Mouse (Mus musculus): ENCODE results near the gene Osm. TPM values are rescaled to one million over a fixed set of nuclear protein-coding genes. Genes with fewer than 3 reads are reported as not detected.
A peak's percentile ranks its signal among the peaks of the same experiment; 100 is the strongest.

Gene Osm
- total RNA-seq (2021), result under 1 TPM in 1 of 2 experiments, not detected in 1; 0.30 TPM

GRCm38 (mm10) chr11:4235665-4236545 lies at the start of gene Osm:
Gene Osm (plus strand): TSS chr11:4236420.
- intact Hi-C loops (cut with DNase I), result no loop called here
- no peak for DNase-seq

- intact Hi-C loops (cut with DNase I), result no loop called here
- DNase-seq, result peak; percentile 99
Observed at GRCm38 (mm10) chr11:4186486-4187317, 49.5 kb upstream of the Osm start, which contains the start of gene Tbc1d10a. Gene Tbc1d10a (plus strand): TSS chr11:4186789.

DNA sequence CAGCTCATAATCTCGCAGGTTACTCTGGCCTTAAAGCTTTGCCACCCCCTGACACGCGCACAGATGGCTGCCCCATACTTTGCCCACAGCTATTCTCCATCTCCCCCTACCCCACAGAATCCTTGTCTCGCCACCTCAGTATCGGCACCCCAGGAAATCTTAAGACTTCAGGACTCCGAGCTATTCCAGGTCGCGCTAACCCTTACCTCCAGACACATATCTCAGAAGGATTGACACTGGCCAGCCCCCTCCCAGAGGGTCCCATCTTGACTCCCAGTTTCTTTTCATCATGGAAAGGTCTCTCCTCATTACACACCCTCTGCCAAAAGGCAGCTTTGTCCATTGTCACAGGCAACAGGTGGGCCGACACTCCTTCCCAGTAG lies 48.9 kb upstream of the Osm start:
- peak; percentile 10 for DNase-seq
- intact Hi-C loops (cut with DNase I), result no loop called here

DNA sequence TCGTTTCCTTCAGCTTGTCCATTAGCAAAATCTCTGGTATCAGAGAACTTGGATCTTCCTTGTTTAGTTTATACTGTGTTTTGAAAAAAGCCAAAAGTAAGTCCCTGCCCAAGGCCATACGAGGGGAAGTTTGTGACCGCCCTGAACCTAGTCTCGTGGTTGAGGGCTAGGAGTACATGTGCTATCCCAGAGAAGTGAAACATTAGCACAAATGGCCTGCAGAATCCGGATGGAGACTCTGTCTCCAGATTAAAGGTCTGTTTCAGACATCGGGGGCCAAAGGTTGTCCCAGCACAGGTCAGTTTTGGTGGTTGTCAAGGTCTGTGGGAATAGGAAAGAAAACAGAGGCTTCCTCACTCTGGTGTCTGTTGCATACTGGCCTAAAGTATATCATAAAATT lies 47.0 kb upstream of the Osm start:
- no peak for DNase-seq
- intact Hi-C loops (cut with DNase I), result no loop called here

GRCm38 (mm10) chr11:4190677-4191076 lies 45.5 kb upstream of the Osm start:
- DNase-seq, result no peak
- intact Hi-C loops (cut with DNase I), result no loop called here

DNA sequence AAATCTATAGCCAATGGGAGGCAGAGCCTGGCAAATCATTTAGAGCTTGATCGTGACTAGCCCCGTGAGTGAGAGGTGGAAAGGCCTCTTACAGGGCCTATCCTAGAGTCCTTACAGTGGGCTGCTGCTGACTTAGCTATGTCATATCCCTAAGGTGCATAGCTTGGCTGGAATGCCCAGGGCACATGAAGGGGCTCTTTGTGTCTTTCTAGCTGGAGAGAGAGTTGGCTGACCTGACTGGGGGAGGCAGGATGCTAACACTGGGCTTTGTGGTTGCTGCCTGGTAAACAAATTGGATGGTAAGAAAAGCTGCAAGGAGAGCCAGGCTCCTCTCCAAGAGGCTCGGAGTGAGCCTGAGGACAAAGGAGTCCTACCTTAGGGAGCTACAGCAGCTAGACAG lies 43.5 kb upstream of the Osm start:
- no peak for DNase-seq
- intact Hi-C loops (cut with DNase I), result no loop called here

- intact Hi-C loops (cut with DNase I), result no loop called here
- no peak for DNase-seq
Observed at GRCm38 (mm10) chr11:4193420-4193819, 42.8 kb upstream of the Osm start.

GRCm38 (mm10) chr11:4195597-4196031 lies 40.6 kb upstream of the Osm start:
- DNase-seq, result no peak
- intact Hi-C loops (cut with DNase I), result no loop called here

DNA sequence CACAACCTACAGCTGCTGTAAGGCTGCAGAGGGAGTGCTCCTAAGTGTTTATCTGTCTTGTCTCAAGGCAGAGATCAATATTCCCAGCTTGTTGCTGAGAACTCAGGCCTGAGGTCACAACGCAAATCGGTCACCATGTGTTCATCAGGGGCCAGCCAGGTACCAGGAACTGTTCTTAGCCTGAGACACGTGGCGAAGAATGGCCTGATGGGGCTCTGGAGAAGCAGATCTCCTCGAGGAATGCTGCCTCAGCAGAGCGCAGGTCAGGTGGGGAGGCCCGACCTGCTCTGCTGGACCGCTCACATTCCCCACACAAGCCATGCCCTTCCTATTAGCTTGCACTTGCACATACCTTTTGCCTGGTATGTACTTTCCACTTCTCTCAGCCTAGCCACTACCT lies 39.6 kb upstream of the Osm start:
- intact Hi-C loops (cut with DNase I), result no loop called here
- DNase-seq, result no peak

DNA sequence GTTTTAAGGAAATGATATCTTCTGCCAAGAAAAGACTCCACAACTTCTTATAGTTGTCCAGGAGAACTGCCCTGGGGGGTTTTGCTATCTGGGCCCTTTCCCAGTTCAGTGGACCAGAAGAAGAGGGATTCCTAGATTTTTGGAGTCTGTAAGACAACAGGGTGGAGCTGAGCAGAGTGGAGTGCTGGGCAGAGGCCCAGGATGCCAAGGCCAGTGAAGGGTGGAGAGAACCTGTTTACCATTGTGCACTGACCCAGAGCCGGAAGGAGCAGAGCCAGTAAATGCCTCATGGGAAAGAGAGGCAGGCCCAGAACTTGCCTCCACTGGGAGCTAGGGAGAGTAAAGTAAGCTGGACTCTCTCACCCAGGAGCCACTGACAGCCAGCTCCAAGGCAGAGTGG lies 38.5 kb upstream of the Osm start:
- intact Hi-C loops (cut with DNase I), result no loop called here
- no peak for DNase-seq

DNA sequence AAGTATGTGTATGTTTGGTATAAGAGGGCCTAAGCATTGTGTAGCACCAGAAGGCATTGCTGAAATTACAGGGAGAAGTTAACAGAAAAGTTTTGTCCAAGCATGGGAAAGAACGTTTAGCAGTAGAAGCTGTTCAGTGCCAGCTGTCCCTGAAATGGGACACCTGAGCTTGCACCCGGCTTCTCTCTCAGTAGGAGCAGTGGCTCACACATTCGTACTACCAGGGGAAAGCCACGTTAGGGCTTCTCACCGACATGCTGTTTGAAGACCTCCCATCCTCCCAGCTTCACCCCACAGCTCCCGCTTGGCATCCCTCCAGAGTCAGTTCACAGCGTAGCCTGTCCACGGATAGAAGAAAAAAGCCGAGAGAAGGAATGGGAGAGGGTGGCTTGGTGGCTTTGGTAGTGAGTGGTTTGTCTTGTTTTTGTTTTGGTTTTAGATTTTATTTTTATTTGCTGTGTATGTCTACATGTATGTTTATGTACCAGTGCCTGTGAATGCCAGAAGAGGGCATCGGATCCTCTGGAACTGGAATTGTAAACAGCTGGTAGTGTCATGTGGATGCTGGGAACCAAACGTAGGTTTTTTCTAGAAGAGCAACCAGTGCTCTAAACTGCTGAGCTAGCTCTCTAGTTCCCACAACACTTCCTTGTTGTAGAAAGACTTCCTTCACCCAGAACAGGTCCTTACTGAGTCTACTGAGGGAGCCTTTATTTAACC lies 34.1 kb upstream of the Osm start:
- DNase-seq, result peak; percentile 33
- intact Hi-C loops (cut with DNase I), result no loop called here

DNA sequence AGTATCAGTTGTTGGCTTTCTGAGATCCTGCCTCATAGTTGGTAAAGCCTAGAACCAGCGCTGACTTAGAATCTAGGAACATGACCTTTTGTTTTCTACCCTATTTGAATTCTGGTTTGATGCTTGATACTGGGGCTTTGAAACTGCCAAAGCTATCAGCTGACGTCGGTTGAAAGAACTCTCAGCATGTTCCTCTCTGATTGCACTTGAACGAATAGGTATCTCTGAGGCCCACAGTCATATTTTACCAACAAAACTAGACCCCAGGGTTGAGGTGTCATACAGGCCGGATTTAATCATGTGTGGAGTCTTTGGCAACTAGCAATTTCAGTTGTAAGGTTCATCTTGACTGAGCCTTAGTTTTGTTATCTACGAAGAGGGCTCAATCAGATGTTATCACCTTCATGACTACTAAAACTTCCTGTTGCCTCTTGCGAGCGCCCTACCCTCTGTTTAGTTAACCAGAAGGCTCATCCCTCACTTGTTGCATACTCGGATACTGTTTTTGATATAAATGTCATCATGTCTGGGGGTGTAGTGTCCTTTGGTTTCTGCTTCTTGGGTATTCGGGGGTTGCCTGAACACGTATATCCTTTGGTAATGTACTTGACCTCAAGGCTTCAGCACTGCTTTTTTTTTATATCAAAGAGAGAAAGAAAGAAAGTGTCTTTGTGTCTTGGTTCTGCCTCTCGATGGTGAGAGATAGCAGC lies 33.1 kb upstream of the Osm start:
- no peak for DNase-seq
- intact Hi-C loops (cut with DNase I), result no loop called here

DNA sequence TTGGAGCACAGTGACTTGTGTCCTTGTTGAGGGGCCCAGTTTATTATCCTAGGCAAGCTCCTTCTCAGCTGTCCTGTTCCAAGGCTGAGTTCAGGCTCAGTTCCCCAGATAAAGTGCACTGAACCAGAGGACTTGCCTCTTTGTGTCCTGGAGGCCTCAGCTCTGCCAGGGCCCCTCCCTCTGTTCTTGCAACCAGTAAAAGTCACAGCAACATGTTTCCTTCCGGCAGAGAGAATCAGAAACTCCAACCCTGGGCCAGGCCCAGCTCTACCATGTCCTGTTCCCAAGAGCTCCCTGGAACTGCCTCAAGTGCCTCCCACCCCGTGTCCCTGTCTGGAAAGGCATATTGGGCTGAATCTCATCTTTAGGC lies 32.5 kb upstream of the Osm start:
- intact Hi-C loops (cut with DNase I), result no loop called here
- peak; percentile 25 for DNase-seq

DNA sequence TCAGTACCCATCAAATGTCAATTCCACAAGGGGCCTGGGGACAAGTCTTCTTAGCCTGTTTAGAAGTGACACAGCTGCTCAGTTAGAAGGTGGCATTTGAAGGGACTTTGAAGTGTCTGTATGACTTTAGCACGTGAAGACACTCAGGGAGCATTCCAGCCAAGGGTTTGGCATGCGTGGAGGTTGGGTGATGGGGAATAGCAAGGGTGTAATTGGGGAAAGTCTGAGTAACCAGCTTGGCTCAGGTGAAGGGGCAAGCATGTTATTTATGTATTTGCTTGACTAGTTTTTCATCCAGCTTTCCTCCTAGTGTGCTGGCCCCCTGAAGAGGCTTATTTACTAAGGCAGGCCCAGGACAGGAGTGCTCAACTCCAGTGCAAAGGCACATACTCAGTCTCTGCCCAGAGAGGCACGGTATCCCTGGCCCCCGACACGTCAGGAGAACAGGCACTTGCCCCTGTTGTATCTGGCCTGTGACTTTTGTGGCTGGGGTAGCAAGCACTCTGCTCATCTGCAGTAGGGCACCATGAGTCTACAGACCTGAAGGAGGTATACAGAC lies 31.0 kb upstream of the Osm start:
- DNase-seq, result no peak
- intact Hi-C loops (cut with DNase I), result no loop called here

- intact Hi-C loops (cut with DNase I), result no loop called here
Observed at GRCm38 (mm10) chr11:4205951-4206350, 30.3 kb upstream of the Osm start.

GRCm38 (mm10) chr11:4206563-4206962 lies 29.7 kb upstream of the Osm start:
- no peak for DNase-seq
- intact Hi-C loops (cut with DNase I), result no loop called here

More at GRCm38 (mm10) chr11:4205951-4206350, 30.3 kb upstream of the Osm start:
- DNase-seq, result no peak

DNA sequence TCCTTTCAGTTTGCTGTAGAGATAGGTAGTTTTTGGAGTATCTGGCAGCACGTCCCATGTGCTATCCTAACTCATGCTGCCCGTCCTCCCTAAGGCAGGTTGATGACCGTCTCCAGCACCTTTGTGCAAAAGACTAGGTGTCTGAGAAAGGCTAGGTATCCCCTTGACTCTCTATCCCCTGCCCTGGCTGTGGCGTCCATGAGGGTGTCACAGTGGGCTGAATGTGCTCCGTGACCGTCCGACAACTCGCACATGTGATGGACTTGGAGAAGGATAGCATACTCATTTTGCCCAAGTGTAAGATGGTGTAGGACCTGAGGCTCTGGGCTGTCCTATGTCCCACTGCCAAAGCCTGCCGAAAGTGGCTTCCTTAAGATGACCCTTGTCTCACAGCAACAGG lies 28.6 kb upstream of the Osm start:
- intact Hi-C loops (cut with DNase I), result no loop called here
- no peak for DNase-seq

- no peak for DNase-seq
- intact Hi-C loops (cut with DNase I), result no loop called here
Observed at GRCm38 (mm10) chr11:4209556-4209955, 26.7 kb upstream of the Osm start.

GRCm38 (mm10) chr11:4210786-4211185 lies 25.4 kb upstream of the Osm start:
- intact Hi-C loops (cut with DNase I), result no loop called here
- DNase-seq, result no peak

GRCm38 (mm10) chr11:4213107-4213506 lies 23.1 kb upstream of the Osm start:
- intact Hi-C loops (cut with DNase I), result no loop called here
- no peak for DNase-seq
